Mouse (Mus musculus) layer of hippocampus, adult 2 months (tissue): ENCODE results near the gene Sptbn2. TPM values are rescaled to one million over a fixed set of nuclear protein-coding genes. Genes with fewer than 3 reads are reported as not detected.
A peak's percentile ranks its signal among the peaks of the same experiment; 100 is the strongest.

Experiments used
- DNase-seq, 2 experiments: peaks; one replicate each; pipeline ENCODE4 v3.0.0; 2022; ENCODE audit warnings: low spot score in 2 of 2
- H3K27ac ChIP-seq: fragments of 200-600 bp; 2 replicates; pipeline ENCODE4 v1.8.1; 2022
- H3K4me3 ChIP-seq: fragments of 200-600 bp; 2 replicates; pipeline ENCODE4 v1.8.1; 2022; ENCODE audit warnings: mild to moderate bottlenecking
- CTCF ChIP-seq: fragments of 200-600 bp; conservative IDR thresholded peaks from 2 replicates; pipeline ENCODE4 v1.8.1; 2022; ENCODE audit warnings: antibody characterized with exemption, mild to moderate bottlenecking, moderate library complexity
- long read RNA-seq, 2 experiments: library from polyadenylated mRNA; stranded (forward); transcript quantifications; one replicate each; pipeline ENCODE4 v2.0.0; 2021; ENCODE audit warnings: borderline mapping rate in 2 of 2
- total RNA-seq, 2 experiments: library from RNA; stranded (reverse); gene quantifications; 2 replicates each; pipeline ENCODE4 v1.2.3; 2021

Sptbn2 gene
- total RNA-seq = 100 to 1,000 TPM; 588 to 591 TPM
- long read RNA-seq, experiment 1, full-length matches to known transcripts = 57 of 257 reads
- long read RNA-seq, experiment 1, partial matches to known transcripts = 176 of 257 reads
- long read RNA-seq, experiment 1, other reads (novel, unspliced or antisense) = 24 of 257 reads
- long read RNA-seq, experiment 2, full-length matches to known transcripts = 137 of 471 reads
- long read RNA-seq, experiment 2, partial matches to known transcripts = 287 of 471 reads
- long read RNA-seq, experiment 2, other reads (novel, unspliced or antisense) = 47 of 471 reads

DNA sequence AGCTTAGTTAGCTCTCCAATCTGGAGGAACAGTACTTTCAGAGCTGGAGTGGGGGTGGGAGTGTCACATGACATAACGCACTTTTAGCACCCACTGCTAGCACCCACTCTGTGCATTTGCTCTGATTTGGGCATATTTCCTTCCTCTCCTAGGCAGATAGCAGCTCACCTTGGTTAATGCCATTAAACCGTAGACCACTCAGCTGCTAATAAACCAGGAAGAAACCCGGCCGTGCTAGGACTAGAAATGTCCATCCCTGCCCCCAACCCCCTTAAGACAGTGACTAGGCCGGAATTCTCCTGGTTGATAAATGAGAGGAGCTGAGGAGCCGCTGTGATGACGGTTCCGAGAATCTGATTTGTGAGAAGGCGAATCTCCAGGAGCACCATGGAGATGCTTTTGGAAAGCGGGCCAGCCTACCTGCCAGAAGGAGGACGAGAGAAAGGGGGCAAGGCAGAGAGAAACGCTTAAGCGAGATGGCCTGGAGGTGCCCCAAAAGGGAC is at the start of gene Sptbn2:
TSS of gene Sptbn2 (plus strand) at position 70 of the 503 bp plus-strand sequence.
- DNase-seq = peak; percentile 78 to 87
- Histone ChIP-seq H3K27ac (peak within 1 kb of the TSS; percentile 99), H3K4me3 (peak within 1 kb of the TSS; percentile 75)
- no peak for TF ChIP-seq CTCF

DNA sequence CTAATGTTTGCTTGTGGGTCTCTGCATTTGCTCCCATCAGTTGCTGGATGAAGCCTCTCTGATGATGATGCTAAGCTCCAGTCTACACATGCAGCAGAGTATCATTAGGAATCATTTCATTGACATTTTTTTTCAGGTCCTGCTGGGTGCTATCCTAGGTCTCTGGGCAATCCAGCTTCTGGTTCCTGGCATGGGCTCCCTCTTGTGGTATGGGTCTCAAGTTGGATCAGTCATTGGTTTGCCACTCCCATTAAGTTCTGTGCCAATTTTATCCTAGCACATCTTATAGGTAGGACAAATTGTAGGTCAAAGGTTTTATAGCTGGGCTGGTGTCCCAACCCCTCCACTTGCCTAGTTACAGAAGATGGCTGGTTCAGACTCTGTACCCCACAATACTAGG is 44.2 kb upstream of the Sptbn2 start:
- no peak for DNase-seq
- peak; percentile 54 for TF ChIP-seq CTCF
- Histone ChIP-seq H3K4me3 (no peak overlapping the region), H3K27ac (no peak overlapping the region)

DNA sequence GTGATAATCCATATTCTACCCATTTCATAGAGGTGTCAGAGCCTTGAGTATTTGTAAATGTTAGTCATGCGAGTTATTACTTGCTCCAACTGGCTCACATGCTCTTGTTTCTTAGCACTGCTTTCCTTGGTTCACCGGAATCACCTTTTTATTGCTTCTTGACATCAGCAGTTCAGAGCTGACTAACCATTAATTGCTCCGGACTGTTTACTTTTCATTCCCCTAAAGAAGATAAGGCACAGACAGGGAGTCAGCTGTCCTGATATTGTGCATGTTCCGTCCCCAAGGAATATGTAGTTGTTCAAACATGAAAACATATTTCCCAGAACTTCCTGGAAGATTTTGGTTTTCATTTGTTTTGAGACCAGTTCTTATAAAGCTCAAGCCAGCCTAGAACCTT is 40.2 kb upstream of the Sptbn2 start:
- H3K27ac ChIP-seq = no peak overlapping the region
- no peak for DNase-seq
- H3K4me3 ChIP-seq = no peak overlapping the region
- TF ChIP-seq CTCF = no peak

DNA sequence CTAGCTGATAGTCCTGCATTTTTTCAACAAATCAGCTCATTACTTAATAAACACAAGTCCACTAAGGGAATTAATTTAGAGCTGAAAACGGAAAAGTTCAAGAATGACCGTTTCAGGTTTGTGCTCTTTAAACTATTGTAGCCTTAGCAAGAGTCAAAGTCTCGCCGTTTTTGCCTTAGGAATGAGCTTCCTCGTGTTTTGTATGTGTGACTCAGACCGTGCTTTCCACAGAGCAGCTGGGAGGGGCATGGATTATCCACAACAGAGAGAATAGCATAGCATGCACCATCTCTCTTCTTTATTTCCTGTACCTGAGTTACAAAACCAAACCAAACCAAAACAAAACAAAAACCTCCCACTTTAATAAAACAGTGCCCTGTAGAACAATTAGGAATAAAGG is 38.6 kb upstream of the Sptbn2 start:
- Histone ChIP-seq H3K4me3 (no peak overlapping the region), H3K27ac (no peak overlapping the region)
- TF ChIP-seq CTCF = no peak
- DNase-seq = no peak

DNA sequence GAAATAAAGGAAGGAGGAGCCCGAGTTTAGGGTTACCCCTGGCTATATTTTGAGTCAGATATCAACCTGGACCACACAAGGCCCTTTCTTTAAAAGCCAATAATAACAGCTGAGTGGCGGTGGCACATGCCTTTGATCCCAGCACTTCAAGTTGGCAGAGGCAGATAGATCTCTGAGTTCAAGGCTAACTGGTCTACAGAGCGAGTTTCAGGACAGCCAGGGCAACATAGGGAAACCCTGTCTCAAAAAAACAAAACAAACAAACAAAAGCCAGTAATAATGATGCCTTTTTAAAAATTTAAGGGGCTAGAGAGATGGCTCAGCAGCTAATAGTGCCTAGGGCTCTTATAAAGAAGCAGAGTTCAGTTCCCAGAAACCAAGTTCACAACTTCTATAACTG is 16.6 kb upstream of the Sptbn2 start:
- H3K27ac ChIP-seq = no peak overlapping the region
- no peak for TF ChIP-seq CTCF
- no peak for DNase-seq
- no peak overlapping the region for H3K4me3 ChIP-seq

DNA sequence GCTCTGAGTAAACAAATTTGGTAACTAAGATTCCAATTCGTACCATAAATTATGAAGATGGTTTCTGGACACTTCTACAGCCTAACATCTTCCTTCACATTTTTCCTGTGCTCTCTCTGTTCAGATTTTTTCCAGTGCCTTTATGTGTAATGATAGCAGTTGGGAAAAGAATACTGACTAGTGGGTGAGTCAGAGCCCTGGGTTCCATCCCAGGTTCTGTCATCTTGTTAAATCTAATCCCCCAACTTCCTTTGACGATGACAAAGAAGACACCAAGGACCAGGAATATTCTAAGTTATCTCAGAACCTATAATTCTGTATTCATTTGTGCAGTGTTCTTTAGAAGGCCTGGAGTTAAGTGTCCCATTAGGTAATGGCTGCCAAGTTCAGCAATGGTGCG is 13.8 kb upstream of the Sptbn2 start:
- TF ChIP-seq CTCF = no peak
- peak overlapping the region; percentile 97 for H3K27ac ChIP-seq
- H3K4me3 ChIP-seq = no peak overlapping the region
- no peak for DNase-seq

DNA sequence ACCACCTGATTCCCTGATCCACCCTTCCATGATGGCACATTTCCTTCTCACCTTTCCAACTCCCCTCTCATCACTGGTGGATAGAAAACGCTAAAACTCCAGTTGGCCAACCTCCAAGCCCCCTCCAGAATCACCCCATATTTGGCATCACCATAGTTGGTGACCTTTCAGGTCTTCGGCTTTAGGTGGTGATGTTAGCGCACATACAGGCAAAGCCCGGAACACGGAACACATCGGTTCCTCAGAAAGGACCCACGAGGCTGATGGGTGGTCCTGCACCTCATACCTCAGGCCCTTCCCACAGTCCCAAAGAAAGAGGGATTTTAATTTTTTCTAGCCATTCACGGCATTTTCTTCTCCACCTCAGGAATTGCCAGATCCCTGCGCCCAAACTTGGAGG is 13.2 kb upstream of the Sptbn2 start:
- Histone ChIP-seq H3K4me3 (peak overlapping the region; percentile 64), H3K27ac (peak overlapping the region; percentile 97)
- TF ChIP-seq CTCF = no peak
- DNase-seq = no peak

DNA sequence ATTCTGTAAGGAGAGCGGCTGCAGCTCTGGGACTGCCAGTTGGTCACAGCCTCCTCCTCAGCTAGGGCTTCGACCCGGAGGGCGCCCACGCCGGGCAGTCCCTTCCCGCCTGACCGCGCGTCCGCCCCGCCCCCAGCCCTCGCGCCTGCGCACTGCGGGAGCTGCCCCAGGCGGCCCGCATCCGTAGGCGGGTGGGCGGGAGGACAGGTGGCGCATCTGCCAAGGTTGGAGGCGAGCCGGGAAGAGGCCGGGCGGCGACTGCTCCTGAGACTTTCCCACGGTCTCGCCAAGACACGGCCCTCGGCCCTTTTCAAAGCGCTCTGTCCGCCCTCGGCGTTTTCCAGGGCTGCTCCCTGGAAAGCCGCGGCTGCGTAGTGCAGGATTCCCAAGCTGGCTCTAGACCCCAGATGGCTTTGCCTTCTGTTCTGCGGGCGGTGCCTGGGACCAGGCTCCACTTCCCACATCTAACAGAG is 12.7 kb upstream of the Sptbn2 start, which contains the start of gene Gm960:
TSS of gene Gm960 (minus strand) at position 464 of the 473 bp plus-strand sequence.
- peak within 1 kb of the TSS; percentile 64 for H3K4me3 ChIP-seq
- peak; percentile 78 to 88 for DNase-seq
- TF ChIP-seq CTCF = no peak
- peak within 1 kb of the TSS; percentile 97 for H3K27ac ChIP-seq

DNA sequence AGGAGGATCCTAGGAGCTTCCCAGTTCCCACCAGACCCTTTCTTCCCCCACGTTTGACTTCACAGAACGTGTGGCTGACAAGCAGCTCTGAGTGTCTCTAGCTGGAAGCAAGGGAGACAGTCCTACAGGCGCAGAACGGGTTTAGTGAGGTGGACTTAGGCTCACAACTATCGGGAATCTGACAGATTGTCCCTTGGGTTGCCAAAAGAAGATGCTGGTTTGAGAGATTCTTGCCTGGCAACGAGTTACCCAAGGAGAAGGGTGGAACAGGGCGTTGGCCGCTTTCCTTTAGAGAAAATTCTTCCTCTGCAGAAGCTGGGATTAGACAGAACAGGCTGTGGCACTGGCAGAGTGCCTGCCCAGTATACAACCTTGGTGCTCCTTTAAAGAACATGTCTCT is 12.1 kb upstream of the Sptbn2 start:
- peak in 1 of 2 experiments; percentile 21 for DNase-seq
- peak overlapping the region; percentile 64 for H3K4me3 ChIP-seq
- no peak for TF ChIP-seq CTCF

DNA sequence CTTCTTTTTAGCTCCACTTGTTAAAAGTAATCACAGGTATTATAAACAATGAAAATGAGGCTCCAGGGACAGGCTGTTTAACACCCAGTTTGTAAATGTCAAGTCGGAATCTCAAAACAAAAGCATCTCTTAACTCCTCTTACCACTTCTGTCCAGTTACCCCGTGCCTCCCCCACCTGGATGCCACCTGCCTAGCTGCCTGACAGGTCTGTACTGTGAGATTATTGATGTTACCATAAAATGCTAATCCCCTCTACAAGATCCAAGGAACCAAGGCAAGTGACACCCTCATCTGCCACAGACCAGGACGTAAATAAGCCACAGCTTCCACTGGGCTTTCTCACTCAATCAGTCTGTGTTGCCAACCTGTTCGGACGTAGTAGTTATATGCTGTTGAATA is 11.1 kb upstream of the Sptbn2 start:
- TF ChIP-seq CTCF = no peak
- no peak overlapping the region for H3K4me3 ChIP-seq
- DNase-seq = no peak
- peak overlapping the region; percentile 97; the same call in 1 of the 2 replicates for H3K27ac ChIP-seq

More for the DNA sequence above, 12.1 kb upstream of the Sptbn2 start:
- H3K27ac ChIP-seq = peak overlapping the region; percentile 97

DNA sequence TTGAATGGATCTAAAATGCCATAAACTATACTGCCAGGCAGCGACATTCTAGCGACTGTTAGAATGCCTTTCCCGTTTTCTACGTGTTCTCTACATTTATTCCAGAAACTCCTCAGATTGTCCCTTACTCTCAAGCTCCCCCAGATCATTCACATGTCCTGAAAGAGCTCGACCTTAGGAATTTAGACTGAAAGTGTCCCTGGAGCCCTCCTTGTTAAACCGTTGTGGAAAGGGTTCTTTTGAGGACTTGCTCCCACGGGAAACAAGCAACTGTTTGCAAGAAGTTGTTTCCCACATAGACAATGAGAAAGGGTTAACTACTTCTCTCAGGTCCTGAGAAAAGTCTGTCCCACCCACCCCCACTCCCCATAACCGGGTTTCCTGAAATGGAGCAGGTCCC is 10.3 kb upstream of the Sptbn2 start:
- no peak for TF ChIP-seq CTCF
- DNase-seq = no peak
- Histone ChIP-seq H3K4me3 (no peak overlapping the region), H3K27ac (no peak overlapping the region)

DNA sequence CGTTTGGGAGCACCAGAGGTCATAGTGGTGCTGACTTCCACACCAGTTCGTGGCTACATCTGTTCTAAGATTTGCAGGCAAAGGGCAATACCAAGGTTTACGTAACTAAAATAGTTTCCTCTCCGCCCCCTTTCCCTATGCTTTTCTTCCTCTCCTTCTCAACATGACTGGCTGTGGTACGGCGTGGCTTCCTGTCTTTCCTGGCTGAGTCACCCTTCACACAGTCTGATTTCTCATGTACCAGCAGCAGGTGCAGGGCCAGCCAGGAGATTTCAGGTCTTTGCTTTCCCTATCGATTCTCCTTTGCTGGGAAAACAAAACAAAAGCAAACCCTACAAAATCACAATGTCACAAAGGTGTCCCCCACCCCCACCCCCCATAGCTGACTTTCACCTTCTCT is 9.7 kb upstream of the Sptbn2 start:
- no peak for TF ChIP-seq CTCF
- Histone ChIP-seq H3K27ac (no peak overlapping the region), H3K4me3 (no peak overlapping the region)
- DNase-seq = no peak

DNA sequence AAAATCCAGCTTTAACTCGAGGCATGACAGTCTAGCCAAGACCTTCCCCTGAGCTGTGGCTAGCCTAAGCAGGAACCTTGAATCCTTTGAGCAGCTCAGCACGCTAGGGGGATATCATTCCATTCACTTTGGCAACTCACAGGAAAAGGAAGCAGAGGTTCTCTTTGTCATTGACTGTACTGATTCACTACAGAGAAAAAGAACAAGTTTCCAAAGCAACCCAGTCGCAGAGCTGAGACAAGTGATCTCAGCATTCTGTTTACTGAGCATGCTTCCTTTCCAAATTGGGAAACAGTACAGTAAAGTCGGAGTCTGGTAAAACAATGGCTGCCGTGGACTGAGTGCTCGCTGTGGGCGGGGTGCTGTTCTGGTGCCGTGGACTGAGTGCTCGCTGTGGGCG is 2.2 kb upstream of the Sptbn2 start:
- peak in 1 of 2 experiments; percentile 52 for DNase-seq
- Histone ChIP-seq H3K27ac (peak overlapping the region; percentile 54; the same call in 1 of the 2 replicates), H3K4me3 (no peak overlapping the region)
- TF ChIP-seq CTCF = no peak
